Mouse (Mus musculus) testis, postnatal 10 days (tissue): ENCODE data around the gene Otor.

Experiments used
- DNase-seq: peaks from one replicate; pipeline ENCODE4 v3.0.0; 2021; ENCODE audit warnings: low spot score

The Otor gene

GRCm38 (mm10) chr2:143078198-143078851 is at the start of gene Otor:
TSS of gene Otor (plus strand) at chr2:143078473.
- no peak for DNase-seq

- no peak for DNase-seq
These were observed 47.0 kb upstream of the Otor start for GRCm38 (mm10) chr2:143031283-143031682.

GRCm38 (mm10) chr2:143032378-143033255 is 45.7 kb upstream of the Otor start:
- DNase-seq, result no peak

GRCm38 (mm10) chr2:143034350-143035085 is 43.8 kb upstream of the Otor start:
- no peak for DNase-seq

- no peak for DNase-seq
These were observed 43.1 kb upstream of the Otor start for GRCm38 (mm10) chr2:143035086-143035593.

- DNase-seq, result no peak
These were observed 36.7 kb upstream of the Otor start for GRCm38 (mm10) chr2:143041596-143041995.

GRCm38 (mm10) chr2:143055251-143055650 is 23.0 kb upstream of the Otor start:
- DNase-seq, result no peak

- DNase-seq, result no peak
These were observed 21.5 kb upstream of the Otor start for GRCm38 (mm10) chr2:143056736-143057135.

- no peak for DNase-seq
These were observed 15.9 kb upstream of the Otor start for GRCm38 (mm10) chr2:143062432-143062811.

- DNase-seq, result peak; percentile 94
These were observed 15.2 kb upstream of the Otor start, which contains the start of gene Snrpb2 for GRCm38 (mm10) chr2:143062812-143063792. TSS of gene Snrpb2 (plus strand) at chr2:143063039.

- DNase-seq, result no peak
These were observed 12.4 kb upstream of the Otor start for GRCm38 (mm10) chr2:143065914-143066313.

- no peak for DNase-seq
These were observed 3.4 kb downstream of the Otor start for GRCm38 (mm10) chr2:143081693-143082092.

GRCm38 (mm10) chr2:143084852-143085397 is 6.7 kb downstream of the Otor start:
- DNase-seq, result no peak

GRCm38 (mm10) chr2:143089866-143090265 is 11.6 kb downstream of the Otor start:
- DNase-seq, result no peak

- peak; percentile 66 for DNase-seq
These were observed 15.5 kb downstream of the Otor start for GRCm38 (mm10) chr2:143093726-143094125.

GRCm38 (mm10) chr2:143094761-143095160 is 16.5 kb downstream of the Otor start:
- no peak for DNase-seq

GRCm38 (mm10) chr2:143097170-143097569 is 18.9 kb downstream of the Otor start:
- DNase-seq, result no peak

GRCm38 (mm10) chr2:143113859-143114258 is 35.6 kb downstream of the Otor start:
- DNase-seq, result no peak

- no peak for DNase-seq
These were observed 36.4 kb downstream of the Otor start for GRCm38 (mm10) chr2:143114716-143115115.

GRCm38 (mm10) chr2:143117453-143117852 is 39.2 kb downstream of the Otor start:
- DNase-seq, result no peak

- no peak for DNase-seq
These were observed 39.9 kb downstream of the Otor start for GRCm38 (mm10) chr2:143118221-143118620.
